Mouse (Mus musculus) stomach, embryonic 14.5 days (tissue): ENCODE data around the gene Syn3. TPM values are rescaled to one million over a fixed set of nuclear protein-coding genes. Genes with fewer than 3 reads are reported as not detected.
"Not testable (repeated sequence)": the region's sequence is repeated elsewhere in the genome, so short reads cannot be mapped to it uniquely, and the experiment has no call there.

Experiments
- ATAC-seq: fragments of 200-750 bp; cut with Nextera tagmentation; 2 replicates; pipeline ENCODE4 v1.8.0; 2017; ENCODE audit warnings: low read depth, moderate TSS enrichment; ENCODE audit not compliant: insufficient number of reproducible peaks, insufficient read depth, low FRiP score
- H3K27ac ChIP-seq: fragments of 300-500 bp; sonication (generic); 2 replicates; pipeline ENCODE4 v1.5.1; 2014; ENCODE audit warnings: mild to moderate bottlenecking, low read length, moderate library complexity, mixed read lengths
- H3K27me3 ChIP-seq: fragments of 300-500 bp; sonication (generic); 2 replicates; pipeline ENCODE4 v1.6.1; 2014; ENCODE audit warnings: low read length, control low read depth, mixed read lengths; ENCODE audit not compliant: control insufficient read depth, insufficient read depth
- H3K36me3 ChIP-seq: fragments of 300-500 bp; sonication (generic); 2 replicates; pipeline ENCODE4 v1.6.1; 2014; ENCODE audit warnings: mild to moderate bottlenecking, control low read depth, low read length, moderate library complexity, mixed read lengths; ENCODE audit not compliant: control insufficient read depth, insufficient read depth
- H3K4me1 ChIP-seq: fragments of 300-500 bp; sonication (generic); 2 replicates; pipeline ENCODE4 v1.6.1; 2014; ENCODE audit warnings: low read length, control low read depth, mixed read lengths; ENCODE audit not compliant: control insufficient read depth, insufficient read depth
- H3K4me2 ChIP-seq: fragments of 300-500 bp; sonication (generic); replicated peaks from 2 replicates; pipeline ENCODE4 v1.6.1; 2014; ENCODE audit warnings: low read depth, low read length, control low read depth
- H3K4me3 ChIP-seq: fragments of 300-500 bp; sonication (generic); 2 replicates; pipeline ENCODE4 v1.5.1; 2014; ENCODE audit warnings: low read depth, low read length, control low read depth
- H3K9ac ChIP-seq: fragments of 300-500 bp; sonication (generic); replicated peaks from 2 replicates; pipeline ENCODE4 v1.6.1; 2014; ENCODE audit warnings: low read depth, mild to moderate bottlenecking, control low read depth, low read length, moderate library complexity, mixed read lengths
- H3K9me3 ChIP-seq: fragments of 300-500 bp; sonication (generic); 2 replicates; pipeline ENCODE4 v1.6.1; 2016; ENCODE audit warnings: low read depth, low read length, control low read depth; ENCODE audit not compliant: control insufficient read depth
- WGBS: fragments of 180-500 bp; shearing (Covaris S2); extraction: QIAGEN DNeasy Blood & Tissue Kit; methylation state at CpG from one replicate; pipeline ENCODE4 v1.1.7; 2014; 5-methylcytosine and 5-hydroxymethylcytosine counted together
- polyA plus RNA-seq: library from polyadenylated mRNA; unstranded; fragments of >200 nt; fragmentation: Nextera tagmentation; extraction: Ambion mirVana; gene quantifications from 2 replicates; pipeline ENCODE4 v1.2.1, GENCODE M21; 2014

Gene Syn3
- polyA plus RNA-seq, 1 experiment from 2014 or later: 5.8 TPM

DNA sequence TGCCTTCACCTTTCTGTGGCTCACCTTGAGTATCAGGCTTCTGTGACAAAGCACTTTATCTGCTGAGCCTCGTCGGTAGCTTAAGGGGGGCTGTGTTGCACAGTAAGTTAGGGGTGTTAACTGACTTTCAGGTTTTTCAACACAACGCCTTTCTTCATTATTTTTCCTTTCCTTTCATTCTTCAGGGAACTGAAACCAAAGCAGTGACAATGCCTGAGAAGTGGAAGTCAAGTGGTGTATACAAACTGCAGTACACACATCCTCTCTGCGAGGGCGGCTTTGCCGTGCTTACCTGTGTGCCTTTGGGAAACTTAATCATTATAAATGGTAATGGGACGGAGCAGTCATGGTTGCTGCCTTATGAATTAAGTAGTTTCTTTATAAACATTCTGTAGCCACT is 468.0 kb downstream of the Syn3 start:
- no peaks in the 10 kb centered on the region; the same call in 1 of the 2 replicates for H3K36me3 ChIP-seq
- 83% methylated on average over 7 of the region's 7 CpGs for WGBS
- H3K27ac ChIP-seq: no peak overlapping the region

DNA sequence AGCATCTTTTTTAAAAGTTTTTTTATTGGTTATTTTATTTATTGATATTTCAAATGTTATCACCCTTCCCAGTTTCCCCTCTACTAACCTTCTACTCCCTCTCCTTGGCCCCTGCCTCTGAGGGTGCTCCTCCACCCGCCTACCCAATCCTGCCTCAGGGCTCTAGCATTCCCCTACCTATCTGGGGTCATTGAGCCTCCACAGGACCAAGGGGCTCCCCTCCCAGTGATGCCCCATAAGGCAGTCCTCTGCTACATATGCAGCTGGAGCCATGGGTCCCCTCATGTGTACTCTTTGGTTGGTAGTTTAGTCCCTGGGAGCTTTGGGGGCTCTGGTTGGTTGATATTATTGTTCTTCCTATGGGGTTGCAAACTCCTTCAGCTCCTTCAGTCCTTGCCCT is 471.9 kb downstream of the Syn3 start:
- 85% methylated on average over 1 of the region's 1 CpGs for WGBS
- not testable (repeated sequence) for H3K4me2 ChIP-seq, H3K36me3 ChIP-seq

More for the DNA sequence above, 468.0 kb downstream of the Syn3 start:
- Histone ChIP-seq H3K4me3 (no peak overlapping the region), H3K4me1 (peaks cover 3% of the 10 kb centered on the region; the same call in 1 of the 2 replicates), H3K27me3 (no peaks in the 10 kb centered on the region), H3K9ac (no peak overlapping the region), H3K9me3 (no peaks in the 10 kb centered on the region), H3K4me2 (no peak overlapping the region)
- ATAC-seq: no peak

DNA sequence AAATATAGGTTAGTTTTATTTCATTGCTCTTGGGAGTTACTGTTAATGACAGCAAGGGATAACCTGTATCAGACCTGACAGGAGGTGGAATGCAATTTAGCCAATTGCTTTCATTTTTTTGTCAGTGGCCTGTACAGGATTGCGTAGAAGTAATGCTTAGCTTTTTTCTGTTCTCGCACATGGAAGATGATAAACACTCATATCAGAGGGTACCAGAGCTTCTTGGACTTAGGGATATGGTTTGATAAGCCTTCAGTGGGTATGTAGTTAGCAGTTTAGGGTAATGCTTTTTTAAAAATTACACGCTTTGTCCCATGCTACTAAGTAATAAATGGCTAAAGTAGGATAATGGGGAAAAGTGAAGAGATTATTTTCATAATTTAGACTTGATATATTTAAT is 472.3 kb downstream of the Syn3 start:
- Histone ChIP-seq H3K27ac (no peak overlapping the region), H3K9me3 (no peaks in the 10 kb centered on the region), H3K4me1 (no peaks in the 10 kb centered on the region), H3K27me3 (no peaks in the 10 kb centered on the region), H3K4me3 (no peak overlapping the region), H3K36me3 (no peaks in the 10 kb centered on the region; the same call in 1 of the 2 replicates), H3K9ac (no peak overlapping the region), H3K4me2 (no peak overlapping the region)
- ATAC-seq: no peak; the same call in 1 of the 2 replicates
- 84% methylated on average over 3 of the region's 3 CpGs for WGBS

More for the DNA sequence above, 471.9 kb downstream of the Syn3 start:
- H3K4me1 ChIP-seq, H3K4me3 ChIP-seq, H3K9ac ChIP-seq, H3K27me3 ChIP-seq, ATAC-seq, H3K27ac ChIP-seq, H3K9me3 ChIP-seq: not testable (repeated sequence)

DNA sequence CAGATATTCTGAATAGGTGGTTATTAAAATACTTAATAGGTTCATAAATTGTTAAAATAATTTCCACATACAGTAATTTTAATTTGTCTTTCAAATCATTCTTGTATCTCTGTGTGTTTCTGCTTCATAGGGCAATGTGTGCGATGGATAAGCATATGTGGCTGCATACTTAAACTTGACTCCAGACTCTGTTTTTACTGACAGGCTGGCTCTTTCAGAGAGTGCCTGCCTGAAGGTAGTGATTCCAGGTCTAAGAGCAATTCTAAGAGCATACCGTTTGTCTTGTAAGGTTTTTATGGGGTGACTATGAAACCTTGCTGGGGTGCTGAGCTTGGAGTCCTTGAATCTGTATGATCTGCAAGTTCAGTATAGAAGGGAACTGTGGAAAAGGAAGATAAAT is 472.8 kb downstream of the Syn3 start:
- Histone ChIP-seq H3K9ac (no peak overlapping the region), H3K4me3 (no peak overlapping the region), H3K4me2 (no peak overlapping the region), H3K27ac (no peak overlapping the region), H3K36me3 (no peaks in the 10 kb centered on the region; the same call in 1 of the 2 replicates), H3K4me1 (no peaks in the 10 kb centered on the region), H3K27me3 (no peaks in the 10 kb centered on the region), H3K9me3 (no peaks in the 10 kb centered on the region)
- no peak for ATAC-seq
- 89% methylated on average over 2 of the region's 2 CpGs for WGBS

DNA sequence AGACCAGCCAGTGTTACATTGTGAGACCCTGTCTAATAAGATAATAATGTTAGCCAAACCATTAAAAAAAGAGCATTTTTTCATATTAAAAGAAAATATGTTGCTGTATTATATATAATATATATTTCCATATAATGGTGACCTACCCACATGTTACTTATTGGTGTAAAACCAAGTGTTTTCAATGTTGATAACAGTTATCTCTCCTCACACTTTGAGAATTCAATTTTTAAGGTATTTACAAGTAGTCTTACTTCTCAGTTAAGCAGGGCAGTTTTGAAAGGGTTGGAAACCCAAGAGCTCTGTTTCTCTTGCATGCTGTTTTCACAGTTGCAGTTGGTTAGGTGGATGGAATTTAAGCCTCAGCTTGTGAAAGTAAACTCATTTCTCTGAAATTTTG is 475.5 kb downstream of the Syn3 start:
- ATAC-seq: no peak

DNA sequence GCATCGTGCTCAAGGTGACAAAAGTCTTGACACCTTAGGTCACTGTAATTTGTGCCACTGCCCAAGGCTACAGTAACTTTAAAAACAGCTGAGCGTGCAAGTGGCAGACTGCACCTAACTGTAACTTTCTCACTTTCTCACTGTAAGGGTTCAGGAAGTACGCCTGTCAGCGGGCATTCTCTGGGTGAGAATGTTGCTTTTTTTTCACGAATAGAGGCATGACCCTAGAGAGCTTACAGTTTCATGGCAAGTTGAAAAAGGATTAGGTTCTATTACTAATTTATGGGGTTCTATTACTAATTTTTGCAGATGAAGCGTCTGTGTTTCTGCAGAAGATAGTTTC is 476.3 kb downstream of the Syn3 start:
- no peaks in the 10 kb centered on the region for H3K9me3 ChIP-seq
- H3K9ac ChIP-seq: peak overlapping the region; percentile 84
- H3K4me3 ChIP-seq: peak overlapping the region; percentile 87
- no peak overlapping the region; the same call in 1 of the 2 replicates for H3K27ac ChIP-seq
- no peaks in the 10 kb centered on the region for H3K4me1 ChIP-seq
- no peak for ATAC-seq
- H3K27me3 ChIP-seq: no peaks in the 10 kb centered on the region
- 7% methylated on average over 6 of the region's 6 CpGs for WGBS
- H3K4me2 ChIP-seq: peak overlapping the region; percentile 66
- H3K36me3 ChIP-seq: no peaks in the 10 kb centered on the region

More for the DNA sequence above, 475.5 kb downstream of the Syn3 start:
- no peaks in the 10 kb centered on the region for H3K36me3 ChIP-seq
- H3K4me1 ChIP-seq: no peaks in the 10 kb centered on the region
- H3K9ac ChIP-seq: no peak overlapping the region
- no peak overlapping the region; the same call in 1 of the 2 replicates for H3K4me3 ChIP-seq
- H3K9me3 ChIP-seq: no peaks in the 10 kb centered on the region
- H3K4me2 ChIP-seq: peak overlapping the region; percentile 66
- H3K27me3 ChIP-seq: no peaks in the 10 kb centered on the region
- no peak overlapping the region for H3K27ac ChIP-seq

DNA sequence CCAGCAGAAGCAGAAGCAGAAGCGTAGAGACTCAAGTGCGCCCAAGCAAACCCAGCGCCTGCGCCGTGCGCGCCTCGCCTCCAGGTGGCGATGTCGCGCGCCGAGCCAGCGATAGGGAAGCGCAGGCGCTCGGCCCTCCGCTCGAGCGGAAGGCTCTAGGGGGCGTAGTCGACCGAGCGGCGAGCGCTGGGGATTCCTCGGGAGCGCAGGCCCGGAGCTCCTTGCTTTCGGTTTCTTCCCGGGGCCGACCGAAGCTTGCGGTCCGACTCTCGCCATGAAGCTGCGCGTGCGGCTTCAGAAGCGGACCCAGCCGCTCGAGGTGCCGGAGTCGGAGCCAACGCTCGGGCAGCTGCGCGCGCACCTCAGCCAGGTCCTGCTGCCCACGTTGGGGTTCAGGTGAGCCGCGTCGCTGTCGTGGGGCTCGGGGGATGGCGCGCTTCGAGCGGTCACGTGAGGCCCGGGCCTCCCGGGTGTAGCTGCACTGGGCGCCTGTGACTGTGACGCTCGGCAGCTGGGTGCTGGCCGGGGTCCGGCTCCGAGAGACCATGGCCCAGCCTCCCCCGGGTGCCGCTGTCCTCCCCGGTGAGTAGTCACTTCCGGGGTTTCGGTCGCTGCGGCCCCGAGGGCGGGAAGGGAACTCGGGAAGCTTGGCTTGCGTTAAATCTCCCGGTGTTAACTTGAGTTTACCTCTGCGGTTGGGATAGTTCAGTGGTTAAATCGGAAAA is 476.8 kb downstream of the Syn3 start, which contains the start of gene Fbxo7:
Gene Fbxo7, plus strand, starts transcription at position 224 of the 725 bp plus-strand sequence.
- H3K4me2 ChIP-seq: peak within 1 kb of the TSS; percentile 66
- H3K9me3 ChIP-seq: no peaks in the 10 kb centered on the region
- H3K4me3 ChIP-seq: peak within 1 kb of the TSS; percentile 87
- no peaks in the 10 kb centered on the region for H3K27me3 ChIP-seq
- no peaks in the 10 kb centered on the region for H3K36me3 ChIP-seq
- peak; percentile 96 for ATAC-seq
- peak within 1 kb of the TSS; percentile 84 for H3K27ac ChIP-seq
- H3K9ac ChIP-seq: peak within 1 kb of the TSS; percentile 84
- WGBS: under 1% methylated on average over 79 of the region's 82 CpGs
- no peaks in the 10 kb centered on the region for H3K4me1 ChIP-seq

DNA sequence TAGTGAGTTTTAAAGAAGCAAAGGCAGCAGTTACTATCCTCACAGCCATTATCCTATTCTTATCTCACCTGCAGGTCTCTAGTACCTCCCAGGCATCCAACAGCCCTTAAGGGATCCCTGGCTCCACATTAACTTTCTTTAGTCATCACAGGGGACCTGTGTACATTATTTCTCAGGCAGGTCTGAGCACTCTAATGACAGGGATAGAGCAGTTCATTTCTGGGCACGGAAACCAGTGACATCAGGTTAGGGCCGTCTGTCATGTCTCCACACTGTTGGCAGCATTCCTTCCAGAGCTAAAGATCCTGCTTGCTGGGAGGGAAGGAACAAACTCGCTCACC is 477.3 kb downstream of the Syn3 start:
- peak overlapping the region; percentile 87 for H3K4me3 ChIP-seq
- no peaks in the 10 kb centered on the region for H3K27me3 ChIP-seq
- H3K9me3 ChIP-seq: no peaks in the 10 kb centered on the region
- peak; percentile 30 for ATAC-seq
- H3K4me2 ChIP-seq: peak overlapping the region; percentile 66
- H3K36me3 ChIP-seq: no peaks in the 10 kb centered on the region
- 0% methylated on average over 3 of the region's 3 CpGs for WGBS
- no peak overlapping the region for H3K9ac ChIP-seq
- H3K4me1 ChIP-seq: no peaks in the 10 kb centered on the region
- H3K27ac ChIP-seq: no peak overlapping the region

DNA sequence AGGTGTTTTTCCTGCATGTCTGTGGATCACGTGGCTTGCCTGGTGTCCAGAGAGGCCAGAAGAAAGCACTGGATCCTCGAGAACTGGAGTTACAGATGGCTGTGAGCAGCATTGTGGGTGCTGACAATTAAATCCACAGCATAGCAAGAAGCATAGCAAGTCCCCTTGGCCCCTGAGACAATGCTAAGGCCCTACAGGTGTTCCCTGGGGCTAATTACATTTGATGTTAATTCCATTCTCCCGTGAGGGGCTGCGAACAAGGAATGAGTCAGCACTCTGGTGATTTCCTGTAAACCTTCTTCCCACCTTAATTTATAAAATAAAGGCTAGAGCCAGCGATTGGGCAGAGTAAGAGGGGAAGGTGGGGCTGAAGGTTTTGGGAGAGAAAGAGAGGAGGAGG is 479.9 kb downstream of the Syn3 start:
- WGBS: 35% methylated on average over 5 of the region's 5 CpGs

More for the DNA sequence above, 479.9 kb downstream of the Syn3 start:
- no peak overlapping the region for H3K27ac ChIP-seq
- ATAC-seq: no peak
- no peaks in the 10 kb centered on the region for H3K4me1 ChIP-seq
- H3K4me2 ChIP-seq: no peak overlapping the region
- H3K4me3 ChIP-seq: no peak overlapping the region
- no peak overlapping the region for H3K9ac ChIP-seq
- H3K36me3 ChIP-seq: no peaks in the 10 kb centered on the region
- H3K27me3 ChIP-seq: no peaks in the 10 kb centered on the region
- H3K9me3 ChIP-seq: no peaks in the 10 kb centered on the region
